Mouse (Mus musculus) activated CD4-positive, CD25-positive, alpha-beta regulatory T cell, adult 4 months (primary cell): ENCODE measurements at regions not wholly inside any gene's neighbourhood (a gene's known extent, or its start where the extent isn't known, plus 50 kb on each side); places are given as distances from the start of the nearest gene placed in this dataset.
A peak's percentile ranks its signal among the peaks of the same experiment; 100 is the strongest.

Experiments used
- ATAC-seq: one replicate; pipeline ENCODE4 v1.8.0; 2017

GRCm38 (mm10) chr9:60931290-60931689 is 136.9 kb downstream of the Uaca start:
- ATAC-seq: no peak

GRCm38 (mm10) chr9:60936937-60937336 is 142.6 kb downstream of the Uaca start:
- no peak for ATAC-seq

- no peak for ATAC-seq
Observed at GRCm38 (mm10) chr9:60939858-60940804, 145.8 kb downstream of the Uaca start.

- no peak for ATAC-seq
Observed at GRCm38 (mm10) chr9:60947363-60947762, 153.0 kb downstream of the Uaca start.

- ATAC-seq: no peak
Observed at GRCm38 (mm10) chr9:60948531-60949070, 154.3 kb downstream of the Uaca start.

- ATAC-seq: no peak
Observed at GRCm38 (mm10) chr9:60950161-60950560, 155.8 kb downstream of the Uaca start.

- no peak for ATAC-seq
Observed at GRCm38 (mm10) chr9:60951071-60951561, 156.8 kb downstream of the Uaca start.

GRCm38 (mm10) chr9:60957438-60957837 is 163.1 kb downstream of the Uaca start:
- no peak for ATAC-seq

GRCm38 (mm10) chr9:60959537-60959936 is 165.2 kb downstream of the Uaca start:
- ATAC-seq: no peak

GRCm38 (mm10) chr9:60962086-60962485 is 167.7 kb downstream of the Uaca start:
- ATAC-seq: no peak

GRCm38 (mm10) chr9:60965641-60966040 is 171.3 kb downstream of the Uaca start:
- no peak for ATAC-seq

- no peak for ATAC-seq
Observed at GRCm38 (mm10) chr9:60968281-60969031, 174.1 kb downstream of the Uaca start.

- ATAC-seq: no peak
Observed at GRCm38 (mm10) chr9:60972201-60972910, 178.0 kb downstream of the Uaca start.

GRCm38 (mm10) chr9:60974546-60974945 is 180.2 kb downstream of the Uaca start:
- ATAC-seq: no peak

- ATAC-seq: no peak
Observed at GRCm38 (mm10) chr9:60982383-60983085, 188.2 kb downstream of the Uaca start.

GRCm38 (mm10) chr9:60983246-60983645 is 188.9 kb downstream of the Uaca start:
- ATAC-seq: no peak

GRCm38 (mm10) chr9:60988113-60988512 is 193.8 kb downstream of the Uaca start:
- no peak for ATAC-seq

- ATAC-seq: no peak
Observed at GRCm38 (mm10) chr9:60989670-60990391, 195.5 kb downstream of the Uaca start.

- ATAC-seq: peak; percentile 98
Observed at GRCm38 (mm10) chr9:60991509-60991908, 197.2 kb downstream of the Uaca start.

- ATAC-seq: no peak
Observed at GRCm38 (mm10) chr9:60993661-60994060, 199.3 kb downstream of the Uaca start.

GRCm38 (mm10) chr9:60995096-60995495 is 200.8 kb downstream of the Uaca start:
- no peak for ATAC-seq
